Mouse (Mus musculus): Measurements from ENCODE around the gene Nrxn3. TPM values are rescaled to one million over a fixed set of nuclear protein-coding genes. Genes with fewer than 3 reads are reported as not detected.

Nrxn3 gene
- polyA plus RNA-seq, 1 experiment from 2014 or later, result 6.3 TPM

DNA sequence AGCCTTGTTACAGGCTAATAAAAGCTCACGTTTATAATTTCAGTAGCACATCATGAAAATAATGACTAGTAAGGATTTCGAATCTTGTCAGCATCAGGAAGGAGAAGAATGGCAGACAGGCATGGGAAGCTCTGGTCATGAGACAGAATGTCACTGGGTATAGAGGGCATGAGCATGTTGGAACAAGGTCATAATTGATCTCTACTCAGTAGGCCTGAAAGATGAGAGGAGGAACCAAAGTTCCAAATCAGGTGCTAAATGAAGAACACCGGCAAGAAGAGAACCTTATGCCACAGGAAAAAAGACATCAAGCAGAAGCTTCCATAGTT is 1615.5 kb downstream of the Nrxn3 start:
- Histone ChIP-seq H3K4me1 (ENCODE audit: control insufficient read depth, insufficient read depth, low read length) (no peaks in the 10 kb centered on the region), H3K36me3 (ENCODE audit: control insufficient read depth, insufficient read depth, low read length) (no peaks in the 10 kb centered on the region), H3K4me2 (replicated peaks; ENCODE audit: low read depth, low read length) (no peak overlapping the region), H3K27ac (ENCODE audit: low read length) (no peak overlapping the region), H3K9ac (replicated peaks; ENCODE audit: low read depth, low read length) (no peak overlapping the region), H3K9me3 (ENCODE audit: control insufficient read depth, low read depth, low read length) (no peaks in the 10 kb centered on the region), H3K27me3 (ENCODE audit: control insufficient read depth, insufficient read depth, low read length) (no peaks in the 10 kb centered on the region), H3K4me3 (ENCODE audit: low read depth, low read length) (no peak overlapping the region)
- no peak for ATAC-seq (ENCODE audit: insufficient number of reproducible peaks, insufficient read depth, low FRiP score, low read depth)
- 85% methylated on average over 3 of the region's 3 CpGs for WGBS

Small RNA genes lying within 50 kb of the gene (microRNA-seq; reads per million reads assigned to microRNA genes)
- gene Gm23989 (not detected), gene Gm27313 (not detected)
